Mouse (Mus musculus): ENCODE measurements around the gene Nup93. TPM values are rescaled to one million over a fixed set of nuclear protein-coding genes. Genes with fewer than 3 reads are reported as not detected.

Gene Nup93
- total RNA-seq, 2 experiments from 2014 or later, result 33.3 to 33.8 TPM

- no peak for DNase-seq (ENCODE audit: low spot score in 2 of 2)
Observed at GRCm38 (mm10) chr8:94266344-94267191, 52.2 kb downstream of the Nup93 start.

GRCm38 (mm10) chr8:94268359-94268890, 54.1 kb downstream of the Nup93 start:
- no peak for DNase-seq (ENCODE audit: low spot score in 2 of 2)

- DNase-seq (ENCODE audit: low spot score in 2 of 2), result no peak
Observed at GRCm38 (mm10) chr8:94270309-94270708, 55.9 kb downstream of the Nup93 start.

- DNase-seq (ENCODE audit: low spot score in 2 of 2), result no peak
Observed at GRCm38 (mm10) chr8:94271102-94271501, 56.7 kb downstream of the Nup93 start.

GRCm38 (mm10) chr8:94272612-94273011, 58.2 kb downstream of the Nup93 start:
- DNase-seq (ENCODE audit: low spot score in 2 of 2), result no peak

GRCm38 (mm10) chr8:94273289-94273850, 59.0 kb downstream of the Nup93 start:
- no peak for DNase-seq (ENCODE audit: low spot score in 2 of 2)

- DNase-seq (ENCODE audit: low spot score in 2 of 2), result no peak
Observed at GRCm38 (mm10) chr8:94274030-94274429, 59.7 kb downstream of the Nup93 start.

- DNase-seq (ENCODE audit: low spot score in 2 of 2), result no peak
Observed at GRCm38 (mm10) chr8:94278295-94278694, 63.9 kb downstream of the Nup93 start.

- no peak for DNase-seq (ENCODE audit: low spot score in 2 of 2)
Observed at GRCm38 (mm10) chr8:94280001-94280613, 65.7 kb downstream of the Nup93 start.

GRCm38 (mm10) chr8:94282453-94282985, 68.2 kb downstream of the Nup93 start:
- DNase-seq (ENCODE audit: low spot score in 2 of 2), result no peak

GRCm38 (mm10) chr8:94284204-94284603, 69.8 kb downstream of the Nup93 start:
- no peak for DNase-seq (ENCODE audit: low spot score in 2 of 2)

- DNase-seq (ENCODE audit: low spot score in 2 of 2), result no peak
Observed at GRCm38 (mm10) chr8:94290606-94291005, 76.2 kb downstream of the Nup93 start.

- DNase-seq (ENCODE audit: low spot score in 2 of 2), result no peak
Observed at GRCm38 (mm10) chr8:94292072-94292471, 77.7 kb downstream of the Nup93 start.

- no peak for DNase-seq (ENCODE audit: low spot score in 2 of 2)
Observed at GRCm38 (mm10) chr8:94292626-94293025, 78.3 kb downstream of the Nup93 start.

- DNase-seq (ENCODE audit: low spot score in 2 of 2), result no peak
Observed at GRCm38 (mm10) chr8:94295687-94296086, 81.3 kb downstream of the Nup93 start.

- DNase-seq (ENCODE audit: low spot score in 2 of 2), result no peak
Observed at GRCm38 (mm10) chr8:94296312-94296991, 82.1 kb downstream of the Nup93 start.

- DNase-seq (ENCODE audit: low spot score in 2 of 2), result no peak
Observed at GRCm38 (mm10) chr8:94297101-94297500, 82.7 kb downstream of the Nup93 start.

GRCm38 (mm10) chr8:94300809-94301208, 86.4 kb downstream of the Nup93 start:
- DNase-seq (ENCODE audit: low spot score in 2 of 2), result no peak

- no peak for DNase-seq (ENCODE audit: low spot score in 2 of 2)
Observed at GRCm38 (mm10) chr8:94304412-94304811, 90.0 kb downstream of the Nup93 start.

GRCm38 (mm10) chr8:94306989-94307513, 92.7 kb downstream of the Nup93 start:
- no peak for DNase-seq (ENCODE audit: low spot score in 2 of 2)

GRCm38 (mm10) chr8:94307652-94308051, 93.3 kb downstream of the Nup93 start:
- no peak for DNase-seq (ENCODE audit: low spot score in 2 of 2)
